Comparison of ENCODE assay signal across 22 mouse cellular contexts in the genomic region with DNA sequence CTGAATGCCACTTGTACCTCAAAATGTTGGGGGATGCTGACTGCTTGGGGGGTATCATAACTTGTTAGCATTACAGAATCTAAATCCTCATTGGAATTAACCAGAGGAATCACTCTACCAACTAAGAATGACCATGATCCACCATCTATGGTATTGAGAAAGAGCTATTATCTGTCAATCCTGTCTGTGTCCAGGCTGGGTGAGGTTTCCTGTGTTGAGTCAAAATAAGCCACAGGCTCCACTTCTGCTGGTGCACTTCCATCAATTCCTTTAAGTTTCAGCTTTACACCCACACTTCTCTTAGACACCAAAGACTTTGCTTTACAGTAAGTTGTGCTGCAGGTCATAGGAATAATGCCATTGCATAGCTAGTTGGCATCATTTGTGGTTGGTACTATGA. TPM values are rescaled to one million over a fixed set of nuclear protein-coding genes. Genes with fewer than 3 reads are reported as not detected.
DNase-seq lines count a peak whose midpoint lies in the region; ATAC-seq and TF ChIP-seq lines count a peak whose summit lies in the region.
"Had no signal": no experiment of that assay in that cellular context is flagged by ENCODE, and none has a peak within 500 bp of the region (broad histone marks: within the 10 kb centered on the region; RNA-seq: fewer than 3 reads in every experiment).

No protein-coding gene starts in this region.

- no peak overlapping the region for H3K4me3 ChIP-seq in macrophage (ENCODE audit: inconsistent target)
- H3K4me3 ChIP-seq: embryonic facial prominence, embryonic 12.5 days; forebrain, embryonic 15.5 days; heart, adult 2 months; heart, embryonic 12.5 days; hindbrain, embryonic 10.5 days had no signal

- peaks cover 8% of the 10 kb centered on the region for H3K27me3 ChIP-seq in Patski
- H3K27me3 ChIP-seq: CH12.LX; embryonic facial prominence, embryonic 12.5 days; forebrain, embryonic 15.5 days; heart, embryonic 12.5 days had no signal

- CTCF ChIA-PET in Patski (lab: Charles Lee): no interaction called here

- H3K79me2 ChIP-seq in macrophage (ENCODE audit: inconsistent target): peaks cover 73% of the 10 kb centered on the region

- H3K27ac ChIP-seq in macrophage: peak overlapping the region; percentile 27
- H3K27ac ChIP-seq: embryonic facial prominence, embryonic 12.5 days; forebrain, embryonic 15.5 days; heart, adult 2 months; hindbrain, embryonic 10.5 days; hindbrain, embryonic 14.5 days had no signal

- H3K36me3 ChIP-seq in macrophage (ENCODE audit: inconsistent target): no peaks in the 10 kb centered on the region
- H3K36me3 ChIP-seq: embryonic facial prominence, embryonic 12.5 days; forebrain, embryonic 15.5 days; heart, embryonic 12.5 days; hindbrain, embryonic 10.5 days had no signal

- no peak for ATAC-seq in Patski
- 0 out of 2 replicates have a peak, but pooled peaks have one; percentile 38 for ATAC-seq in monocyte, adult 5-6 weeks (replicated peaks; ENCODE audit: insufficient number of reproducible peaks, low FRiP score, low TSS enrichment, poor library complexity, severe bottlenecking)
- ATAC-seq: forebrain, embryonic 15.5 days had no signal

- peak; percentile 37 for DNase-seq in lung, postnatal 25 days (ENCODE audit: low spot score)
- no peak for DNase-seq in lung, postnatal 4 days
- DNase-seq in Patski (ENCODE audit: low read depth, low spot score): peak; percentile 7
- no peak for DNase-seq in neural tube, embryonic 10.5 days (ENCODE audit: extremely low spot score, low spot score)
- no peak for DNase-seq in heart, adult 9 months (ENCODE audit: low spot score in 2 of 2)
- DNase-seq: adrenal gland, adult 2 months; adrenal gland, postnatal 25 days; cerebellum, adult 2 months; cerebellum, postnatal 10 days; embryo, embryonic 11 days; gastrocnemius, postnatal 36 days; heart, adult 2 months had no signal

- in situ Hi-C loops in Patski (cut with MboI; ENCODE audit: low pct_unique_long_range_greater_than_20kb): no loop called here

- POLR2A ChIA-PET in Patski (lab: Charles Lee): no interaction called here

- TF ChIP-seq CTCF in Patski (IDR thresholded peaks at IDR 0.05): no peak

RNA-seq across cellular contexts. Expression of gene Lilrb4a, which starts 30.7 kb away (rescaled TPM):
- polyA plus RNA-seq in Patski (2021) (not detected), macrophage (2018) (365 to 1,114 TPM (median 480 TPM) in 3 replicates)
- total RNA-seq in macrophage (2018; cell fraction: chromatin; rRNA removed): over 10,000 TPM in 5 of 26 experiments, 1,000 to 10,000 TPM in 21; 2,550 to 14,518 (median 6,614) TPM
- total RNA-seq in macrophage (2018; cell fraction: cytosol; rRNA removed): 100 to 1,000 TPM; 351 to 962 (median 537) TPM
- over 10,000 TPM in 2 of 26 experiments, 1,000 to 10,000 TPM in 24; 2,722 to 11,633 (median 5,431) TPM for total RNA-seq in macrophage (2018; cell fraction: nucleus; rRNA removed)
- total RNA-seq in monocyte, adult 5-6 weeks (2017): 685 to 820 TPM (median 696 TPM) in 3 replicates

RNA-seq across cellular contexts. Expression of gene Lilr4b, which starts 41.0 kb away (rescaled TPM):
- polyA plus RNA-seq in Patski (2021): not detected
- total RNA-seq in macrophage (2018; cell fraction: chromatin; rRNA removed): over 10,000 TPM in 4 of 26 experiments, 1,000 to 10,000 TPM in 22; 1,562 to 16,529 (median 4,877) TPM
- 1,000 to 10,000 TPM in 7 of 26 experiments, 100 to 1,000 TPM in 19; 504 to 1,328 (median 830) TPM for total RNA-seq in macrophage (2018; cell fraction: cytosol; rRNA removed)
- over 10,000 TPM in 5 of 26 experiments, 1,000 to 10,000 TPM in 21; 2,167 to 13,003 (median 5,289) TPM for total RNA-seq in macrophage (2018; cell fraction: nucleus; rRNA removed)
- 624 to 1,366 TPM (median 950 TPM) in 3 replicates for polyA plus RNA-seq in macrophage (2018)
- total RNA-seq in monocyte, adult 5-6 weeks (2017): 250 to 668 TPM (median 591 TPM) in 3 replicates
- polyA plus RNA-seq: forebrain, embryonic 11.5 days; forebrain, embryonic 15.5 days; hindbrain, embryonic 10.5 days had no signal

RNA-seq across cellular contexts. Expression of gene Gm49339, which starts 41.0 kb away (rescaled TPM):
- not detected for polyA plus RNA-seq in Patski (2021)
- 1,000 to 10,000 TPM in 1 of 26 experiments, 100 to 1,000 TPM in 25; 130 to 1,055 (median 342) TPM for total RNA-seq in macrophage (2018; cell fraction: chromatin; rRNA removed)
- total RNA-seq in macrophage (2018; cell fraction: cytosol; rRNA removed): 100 to 1,000 TPM; 319 to 759 (median 483) TPM
- total RNA-seq in macrophage (2018; cell fraction: nucleus; rRNA removed): 1,000 to 10,000 TPM in 8 of 26 experiments, 100 to 1,000 TPM in 18; 351 to 1,847 (median 599) TPM
- polyA plus RNA-seq in macrophage (2018): 497 to 1,039 TPM (median 515 TPM) in 3 replicates
- 2.7 to 11.9 TPM (median 5.7 TPM) in 3 replicates for total RNA-seq in monocyte, adult 5-6 weeks (2017)
- total RNA-seq: gastrocnemius, adult 8-10 months had no signal
- polyA plus RNA-seq: cerebellum, adult 2 months; embryonic facial prominence, embryonic 12.5 days; forebrain, embryonic 11.5 days; forebrain, embryonic 15.5 days; heart, embryonic 12.5 days; hindbrain, embryonic 10.5 days; hindbrain, embryonic 14.5 days had no signal

Comparison
In these comparisons a context has a peak if more than half of its experiments do, and no peak if none do; other contexts are left out.
1. DNase-seq: peak in lung, postnatal 25 days (single experiment) and Patski (single experiment); none in lung, postnatal 4 days (0 of 2), neural tube, embryonic 10.5 days (single experiment) and heart, adult 9 months (0 of 2).
2. RNA of gene Lilrb4a, which starts 30.7 kb away (polyA plus RNA-seq): 365 to 1,114 TPM in macrophage; not detected in Patski (single experiment); every median in the first group is over 100 times any median in the second.
3. RNA of gene Lilr4b, which starts 41.0 kb away (polyA plus RNA-seq): 624 to 1,366 TPM in macrophage; not detected in Patski (single experiment); every median in the first group is over 100 times any median in the second.
4. RNA of gene Gm49339, which starts 41.0 kb away (polyA plus RNA-seq): 497 to 1,039 TPM in macrophage; not detected in Patski (single experiment); every median in the first group is over 100 times any median in the second.